Mouse (Mus musculus) forebrain, embryonic 13.5 days (tissue): ENCODE data around the gene Tfdp2. TPM values are rescaled to one million over a fixed set of nuclear protein-coding genes. Genes with fewer than 3 reads are reported as not detected.

Experiments
- ATAC-seq: fragments of 200-750 bp; cut with Nextera tagmentation; 2 replicates; pipeline ENCODE4 v1.8.0; 2017
- H3K27ac ChIP-seq: fragments of 300-500 bp; sonication (generic); 2 replicates; pipeline ENCODE4 v1.5.1; 2015; ENCODE audit warnings: inconsistent platforms, mild to moderate bottlenecking, moderate library complexity
- H3K27me3 ChIP-seq: fragments of 300-500 bp; sonication (generic); 2 replicates; pipeline ENCODE4 v1.6.1; 2015; ENCODE audit warnings: mild to moderate bottlenecking, inconsistent platforms
- H3K36me3 ChIP-seq: fragments of 300-500 bp; sonication (generic); 2 replicates; pipeline ENCODE4 v1.6.1; 2015; ENCODE audit warnings: mild to moderate bottlenecking, inconsistent platforms; ENCODE audit not compliant: poor library complexity, severe bottlenecking
- H3K4me1 ChIP-seq: fragments of 300-500 bp; sonication (generic); 2 replicates; pipeline ENCODE4 v1.6.1; 2015; ENCODE audit warnings: inconsistent platforms
- H3K4me2 ChIP-seq: fragments of 300-500 bp; sonication (generic); 2 replicates; pipeline ENCODE4 v1.6.1; 2015; ENCODE audit warnings: inconsistent platforms, mild to moderate bottlenecking, moderate library complexity
- H3K4me3 ChIP-seq: fragments of 300-500 bp; sonication (generic); 2 replicates; pipeline ENCODE4 v1.5.1; 2015; ENCODE audit warnings: mild to moderate bottlenecking, inconsistent platforms
- H3K9ac ChIP-seq: fragments of 300-500 bp; sonication (generic); 2 replicates; pipeline ENCODE4 v1.6.1; 2015; ENCODE audit warnings: mild to moderate bottlenecking, inconsistent platforms
- H3K9me3 ChIP-seq: fragments of 300-500 bp; sonication (generic); replicated peaks from 2 replicates; pipeline ENCODE4 v1.6.1; 2016; ENCODE audit warnings: inconsistent platforms
- WGBS: fragments of 180-500 bp; shearing (Covaris S2); methylation state at CpG from one replicate; pipeline ENCODE4 v1.1.7; 2015; 5-methylcytosine and 5-hydroxymethylcytosine counted together
- polyA plus RNA-seq: library from polyadenylated mRNA; unstranded; fragments of >200 nt; fragmentation: Nextera tagmentation; extraction: Ambion mirVana; gene quantifications from 2 replicates; pipeline ENCODE4 v1.2.1, GENCODE M21; 2015

The Tfdp2 gene
- polyA plus RNA-seq, 1 experiment from 2014 or later, result 47.2 TPM

GRCm38 (mm10) chr9:96230271-96230670 lies 34.2 kb downstream of the Tfdp2 start:
- Histone ChIP-seq H3K27me3 (no peaks in the 10 kb centered on the region), H3K4me1 (no peaks in the 10 kb centered on the region), H3K27ac (no peak overlapping the region), H3K4me3 (no peak overlapping the region), H3K36me3 (no peaks in the 10 kb centered on the region), H3K9ac (no peak overlapping the region), H3K9me3 (no peaks in the 10 kb centered on the region), H3K4me2 (no peak overlapping the region)
- WGBS, result 38% methylated on average over 2 of the region's 2 CpGs
- ATAC-seq, result no peak

- 46% methylated on average over 2 of the region's 2 CpGs for WGBS
- Histone ChIP-seq H3K4me2 (no peak overlapping the region), H3K9ac (no peak overlapping the region), H3K9me3 (no peaks in the 10 kb centered on the region), H3K4me3 (no peak overlapping the region), H3K27ac (no peak overlapping the region), H3K4me1 (no peaks in the 10 kb centered on the region), H3K36me3 (no peaks in the 10 kb centered on the region), H3K27me3 (no peaks in the 10 kb centered on the region)
- ATAC-seq, result no peak
Observed at GRCm38 (mm10) chr9:96235477-96235876, 39.4 kb downstream of the Tfdp2 start.

GRCm38 (mm10) chr9:96237391-96237790 lies 41.3 kb downstream of the Tfdp2 start:
- Histone ChIP-seq H3K27ac (no peak overlapping the region), H3K9me3 (no peaks in the 10 kb centered on the region), H3K27me3 (no peaks in the 10 kb centered on the region), H3K36me3 (no peaks in the 10 kb centered on the region), H3K4me3 (no peak overlapping the region), H3K4me2 (no peak overlapping the region), H3K4me1 (no peaks in the 10 kb centered on the region), H3K9ac (no peak overlapping the region)
- no peak for ATAC-seq
- 87% methylated on average over 1 of the region's 1 CpGs for WGBS

GRCm38 (mm10) chr9:96238286-96238685 lies 42.2 kb downstream of the Tfdp2 start:
- Histone ChIP-seq H3K27me3 (no peaks in the 10 kb centered on the region), H3K4me1 (no peaks in the 10 kb centered on the region), H3K4me3 (no peak overlapping the region), H3K9me3 (no peaks in the 10 kb centered on the region), H3K4me2 (no peak overlapping the region), H3K36me3 (no peaks in the 10 kb centered on the region), H3K9ac (no peak overlapping the region), H3K27ac (no peak overlapping the region)
- no peak for ATAC-seq
- 98% methylated on average over 1 of the region's 1 CpGs for WGBS

- Histone ChIP-seq H3K27ac (no peak overlapping the region), H3K4me3 (no peak overlapping the region), H3K27me3 (no peaks in the 10 kb centered on the region), H3K4me2 (no peak overlapping the region), H3K4me1 (no peaks in the 10 kb centered on the region), H3K9ac (no peak overlapping the region), H3K36me3 (no peaks in the 10 kb centered on the region), H3K9me3 (no peaks in the 10 kb centered on the region)
- no peak for ATAC-seq
- 93% methylated on average over 10 of the region's 10 CpGs for WGBS
Observed at GRCm38 (mm10) chr9:96241134-96242097, 45.3 kb downstream of the Tfdp2 start.

- Histone ChIP-seq H3K36me3 (no peaks in the 10 kb centered on the region), H3K4me2 (no peak overlapping the region), H3K4me1 (no peaks in the 10 kb centered on the region), H3K9me3 (no peaks in the 10 kb centered on the region), H3K4me3 (no peak overlapping the region), H3K27ac (no peak overlapping the region), H3K27me3 (no peaks in the 10 kb centered on the region), H3K9ac (no peak overlapping the region)
- no peak for ATAC-seq
- 90% methylated on average over 6 of the region's 6 CpGs for WGBS
Observed at GRCm38 (mm10) chr9:96243915-96244314, 47.8 kb downstream of the Tfdp2 start.

GRCm38 (mm10) chr9:96254812-96255211 lies 58.7 kb downstream of the Tfdp2 start:
- H3K9ac ChIP-seq, result no peak overlapping the region
- H3K27ac ChIP-seq, result no peak overlapping the region
- H3K4me2 ChIP-seq, result no peak overlapping the region
- peaks cover 3% of the 10 kb centered on the region; the same call in 1 of the 2 replicates for H3K4me1 ChIP-seq
- no peaks in the 10 kb centered on the region for H3K9me3 ChIP-seq
- no peaks in the 10 kb centered on the region for H3K27me3 ChIP-seq
- H3K4me3 ChIP-seq, result no peak overlapping the region
- H3K36me3 ChIP-seq, result no peaks in the 10 kb centered on the region
- ATAC-seq, result no peak
- 92% methylated on average over 2 of the region's 2 CpGs for WGBS

- WGBS, result 5% methylated on average over 6 of the region's 6 CpGs
- peaks cover 19% of the 10 kb centered on the region for H3K4me1 ChIP-seq
- H3K9ac ChIP-seq, result no peak overlapping the region
- no peaks in the 10 kb centered on the region for H3K9me3 ChIP-seq
- H3K4me3 ChIP-seq, result peak overlapping the region; percentile 50
- H3K27me3 ChIP-seq, result no peaks in the 10 kb centered on the region
- H3K4me2 ChIP-seq, result peak overlapping the region; percentile 57
- H3K36me3 ChIP-seq, result no peaks in the 10 kb centered on the region
- peak overlapping the region; percentile 59 for H3K27ac ChIP-seq
- ATAC-seq, result peak; percentile 60
Observed at GRCm38 (mm10) chr9:96258478-96258877, 62.4 kb downstream of the Tfdp2 start.

GRCm38 (mm10) chr9:96259017-96259512 lies 63.0 kb downstream of the Tfdp2 start:
- H3K36me3 ChIP-seq, result no peaks in the 10 kb centered on the region
- WGBS, result 0% methylated on average over 5 of the region's 5 CpGs

GRCm38 (mm10) chr9:96259753-96260520 lies 63.9 kb downstream of the Tfdp2 start:
- no peaks in the 10 kb centered on the region for H3K9me3 ChIP-seq
- H3K27ac ChIP-seq, result peak overlapping the region; percentile 75
- peak overlapping the region; percentile 67 for H3K4me2 ChIP-seq
- WGBS, result under 1% methylated on average over 10 of the region's 10 CpGs
- H3K27me3 ChIP-seq, result no peaks in the 10 kb centered on the region
- peak overlapping the region; percentile 50 for H3K4me3 ChIP-seq
- H3K9ac ChIP-seq, result peak overlapping the region; percentile 61
- peak; percentile 88 for ATAC-seq
- H3K36me3 ChIP-seq, result no peaks in the 10 kb centered on the region; the same call in 1 of the 2 replicates
- peaks cover 19% of the 10 kb centered on the region for H3K4me1 ChIP-seq

More at GRCm38 (mm10) chr9:96259017-96259512, 63.0 kb downstream of the Tfdp2 start:
- H3K4me2 ChIP-seq, result peak overlapping the region; percentile 57
- peak overlapping the region; percentile 56 for H3K9ac ChIP-seq
- peak; percentile 85 for ATAC-seq
- peak overlapping the region; percentile 59 for H3K27ac ChIP-seq
- H3K4me1 ChIP-seq, result peaks cover 19% of the 10 kb centered on the region
- H3K27me3 ChIP-seq, result no peaks in the 10 kb centered on the region
- H3K4me3 ChIP-seq, result peak overlapping the region; percentile 50
- no peaks in the 10 kb centered on the region for H3K9me3 ChIP-seq

GRCm38 (mm10) chr9:96261101-96261500 lies 65.0 kb downstream of the Tfdp2 start:
- 59% methylated on average over 4 of the region's 4 CpGs for WGBS
- no peak for ATAC-seq
- peaks cover 19% of the 10 kb centered on the region for H3K4me1 ChIP-seq
- no peak overlapping the region for H3K27ac ChIP-seq
- no peaks in the 10 kb centered on the region; the same call in 1 of the 2 replicates for H3K36me3 ChIP-seq
- no peak overlapping the region for H3K9ac ChIP-seq
- H3K9me3 ChIP-seq, result no peaks in the 10 kb centered on the region
- no peaks in the 10 kb centered on the region for H3K27me3 ChIP-seq
- peak overlapping the region; percentile 33 for H3K4me2 ChIP-seq
- 0 out of 2 replicates have a peak overlapping the region, but pooled peaks have one; percentile 3 for H3K4me3 ChIP-seq

GRCm38 (mm10) chr9:96261980-96262379 lies 65.9 kb downstream of the Tfdp2 start:
- no peak overlapping the region for H3K4me2 ChIP-seq
- no peak for ATAC-seq

More at GRCm38 (mm10) chr9:96261980-96262379, 65.9 kb downstream of the Tfdp2 start:
- Histone ChIP-seq H3K27ac (no peak overlapping the region), H3K27me3 (no peaks in the 10 kb centered on the region), H3K9ac (no peak overlapping the region), H3K36me3 (no peaks in the 10 kb centered on the region; the same call in 1 of the 2 replicates), H3K4me3 (no peak overlapping the region), H3K4me1 (peaks cover 19% of the 10 kb centered on the region), H3K9me3 (no peaks in the 10 kb centered on the region)
- 94% methylated on average over 6 of the region's 6 CpGs for WGBS
